Mouse (Mus musculus) thymus, postnatal 25 days (tissue): ENCODE results near the gene Rasd1.

Experiments
- DNase-seq: peaks from one replicate; pipeline ENCODE4 v3.0.0; 2022

Rasd1 gene

GRCm38 (mm10) chr11:59964818-59965217, at the start of gene Rasd1:
Gene Rasd1 (minus strand): TSS chr11:59964944.
- peak; percentile 57 for DNase-seq

GRCm38 (mm10) chr11:60011516-60011915, 46.8 kb upstream of the Rasd1 start:
- no peak for DNase-seq

GRCm38 (mm10) chr11:60009451-60009850, 44.7 kb upstream of the Rasd1 start:
- DNase-seq, result no peak

GRCm38 (mm10) chr11:60005866-60006265, 41.1 kb upstream of the Rasd1 start:
- DNase-seq, result no peak

GRCm38 (mm10) chr11:60004716-60005115, 40.0 kb upstream of the Rasd1 start:
- DNase-seq, result no peak

GRCm38 (mm10) chr11:60003811-60004210, 39.1 kb upstream of the Rasd1 start:
- no peak for DNase-seq

- DNase-seq, result no peak
These were observed 36.7 kb upstream of the Rasd1 start for GRCm38 (mm10) chr11:60001231-60001980.

- DNase-seq, result no peak
These were observed 29.6 kb upstream of the Rasd1 start for GRCm38 (mm10) chr11:59994318-59994717.

GRCm38 (mm10) chr11:59991365-59991764, 26.6 kb upstream of the Rasd1 start:
- no peak for DNase-seq

- DNase-seq, result no peak
These were observed 24.7 kb upstream of the Rasd1 start for GRCm38 (mm10) chr11:59989406-59989805.

- no peak for DNase-seq
These were observed 13.1 kb upstream of the Rasd1 start for GRCm38 (mm10) chr11:59977831-59978230.

- no peak for DNase-seq
These were observed 10.5 kb upstream of the Rasd1 start for GRCm38 (mm10) chr11:59975241-59975640.

- no peak for DNase-seq
These were observed 8.6 kb upstream of the Rasd1 start for GRCm38 (mm10) chr11:59973389-59973788.

- no peak for DNase-seq
These were observed 6.9 kb upstream of the Rasd1 start for GRCm38 (mm10) chr11:59971691-59972090.

GRCm38 (mm10) chr11:59970780-59971179, 6.0 kb upstream of the Rasd1 start:
- DNase-seq, result no peak

- no peak for DNase-seq
These were observed 3.0 kb upstream of the Rasd1 start for GRCm38 (mm10) chr11:59967765-59968164.

- DNase-seq, result no peak
These were observed 1.3 kb upstream of the Rasd1 start for GRCm38 (mm10) chr11:59966102-59966483.

- peak; percentile 61 for DNase-seq
These were observed 720 bp upstream of the Rasd1 start for GRCm38 (mm10) chr11:59965227-59966101.

- DNase-seq, result peak; percentile 22
These were observed 483 bp downstream of the Rasd1 start for GRCm38 (mm10) chr11:59964163-59964758.

GRCm38 (mm10) chr11:59963364-59964162, 1.2 kb downstream of the Rasd1 start:
- DNase-seq, result peak; percentile 12

- DNase-seq, result no peak
These were observed 2.2 kb downstream of the Rasd1 start for GRCm38 (mm10) chr11:59962590-59962989.

- DNase-seq, result no peak
These were observed 3.3 kb downstream of the Rasd1 start for GRCm38 (mm10) chr11:59961338-59961875.
